13 mouse cellular contexts compared by ENCODE assay signal in the genomic region with DNA sequence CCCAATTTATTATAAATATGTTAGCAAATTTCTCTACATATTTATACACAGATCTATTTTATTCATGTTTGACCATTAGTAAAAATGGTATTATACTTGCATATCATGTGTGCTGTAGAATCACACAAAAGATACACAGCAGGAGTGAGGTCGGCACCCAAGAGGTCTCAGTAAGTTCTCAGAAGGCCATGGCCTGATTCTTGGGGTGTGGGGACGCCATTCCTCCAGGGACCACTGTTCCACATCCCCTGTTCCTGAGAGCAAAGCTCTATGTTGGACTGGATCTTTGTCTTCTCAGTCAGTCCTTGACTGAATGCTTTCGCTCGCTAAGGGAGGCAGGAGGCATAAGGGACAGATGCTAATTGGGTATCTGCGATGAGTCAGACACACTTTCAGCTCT. TPM values are rescaled to one million over a fixed set of nuclear protein-coding genes. Genes with fewer than 3 reads are reported as not detected.
"Had no signal": no experiment of that assay in that cellular context is flagged by ENCODE, and none has a peak within 500 bp of the region (broad histone marks: within the 10 kb centered on the region; RNA-seq: fewer than 3 reads in every experiment).

Gene Clic6, plus strand, starts transcription at position 301 of the 400 bp plus-strand sequence.

- H3K27me3 ChIP-seq: limb, embryonic 15.5 days had no signal

- H3K4me1 ChIP-seq: midbrain, embryonic 12.5 days had no signal

- H3K36me3 ChIP-seq: limb, embryonic 15.5 days; liver, embryonic 12.5 days; midbrain, embryonic 12.5 days had no signal

- H3K9me3 ChIP-seq: limb, embryonic 15.5 days; liver, embryonic 12.5 days; midbrain, embryonic 12.5 days had no signal

- DNase-seq: kidney, adult 8-10 months; kidney, postnatal 36 days; layer of hippocampus, adult 9-11 months; layer of hippocampus, postnatal 36 days; lung, postnatal 14 days; right cerebral cortex, adult 18-20 months; thymus, postnatal 36 days had no signal

- H3K9ac ChIP-seq: limb, embryonic 15.5 days; liver, embryonic 12.5 days; midbrain, embryonic 12.5 days had no signal

- ATAC-seq: liver, embryonic 12.5 days; midbrain, embryonic 16.5 days had no signal

- H3K4me3 ChIP-seq: limb, embryonic 15.5 days; liver, embryonic 12.5 days; midbrain, embryonic 12.5 days had no signal

- H3K27ac ChIP-seq: kidney, postnatal 0 days; limb, embryonic 15.5 days; liver, embryonic 12.5 days; midbrain, embryonic 12.5 days had no signal

- H3K4me2 ChIP-seq: limb, embryonic 15.5 days; liver, embryonic 12.5 days; midbrain, embryonic 12.5 days had no signal

RNA-seq across cellular contexts. Expression of gene Clic6, which starts in this region (rescaled TPM):
- total RNA-seq: megakaryocyte-erythroid progenitor cell, adult 5-6 weeks had no signal
